Mouse (Mus musculus): ENCODE measurements around the gene Gm11060.

The Gm11060 gene

DNA sequence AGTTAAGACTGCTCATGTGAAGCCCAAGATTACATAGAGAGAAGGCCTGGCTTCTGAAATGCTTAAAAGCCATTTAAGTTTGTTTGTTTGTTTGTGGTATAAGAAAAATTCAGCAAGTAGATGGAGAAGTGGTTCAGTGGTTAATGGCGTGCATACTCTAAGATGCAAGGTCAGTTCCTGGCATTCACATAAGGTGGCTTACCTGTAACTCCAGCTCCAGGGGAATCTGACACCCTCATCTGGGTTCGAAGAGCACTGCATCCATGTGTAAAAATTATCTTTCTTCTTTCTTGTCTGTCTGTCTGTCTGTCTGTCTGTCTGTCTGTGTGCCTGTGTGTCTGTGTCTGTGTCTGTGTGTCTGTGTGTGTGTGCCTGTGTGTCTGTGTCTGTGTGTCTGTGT, at the start of gene Gm11060:
TSS of gene Gm11060 (plus strand) at position 301 of the 400 bp plus-strand sequence.
- DNase-seq (ENCODE audit: low spot score in 2 of 2), result no peak

DNA sequence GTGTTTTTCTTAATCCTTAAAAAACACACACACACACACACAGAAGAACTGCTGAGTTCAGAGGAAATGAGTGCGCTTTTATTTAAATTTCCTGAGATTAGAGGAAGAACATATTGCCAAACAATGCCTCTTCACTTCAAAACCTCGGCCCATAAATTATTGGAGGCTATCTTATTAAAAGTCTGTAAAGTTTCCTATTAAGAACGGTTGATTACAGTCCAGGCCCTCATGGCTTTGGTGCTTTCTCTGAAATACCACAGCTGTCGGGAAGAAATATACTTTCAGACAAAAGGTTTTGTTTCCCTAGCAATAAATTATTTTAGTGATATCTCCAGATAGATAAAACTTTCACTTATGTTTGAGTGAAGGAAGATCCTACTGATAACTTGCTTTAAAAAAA, 48.7 kb upstream of the Gm11060 start:
- no peak for DNase-seq (ENCODE audit: low spot score in 2 of 2)

DNA sequence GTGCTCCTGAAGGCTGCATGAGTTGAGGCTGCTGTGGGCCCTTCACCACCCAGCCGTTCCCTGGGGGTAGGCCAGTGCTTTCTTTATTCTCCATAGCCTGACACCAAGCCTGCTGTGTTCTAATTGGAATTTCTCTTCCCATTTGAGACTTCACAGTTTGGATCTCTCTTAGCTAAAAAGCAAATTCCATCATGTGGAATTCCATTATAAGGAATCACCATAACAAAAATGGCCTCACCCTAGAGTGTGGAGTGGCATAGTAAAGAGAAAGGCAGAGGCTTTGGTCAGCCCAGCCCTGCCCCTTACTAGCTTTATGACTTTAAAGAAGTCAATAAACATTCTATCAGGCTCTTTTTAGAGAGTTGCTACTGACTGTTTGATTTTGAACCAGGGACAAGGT, 43.5 kb upstream of the Gm11060 start:
- no peak for DNase-seq (ENCODE audit: low spot score in 2 of 2)

DNA sequence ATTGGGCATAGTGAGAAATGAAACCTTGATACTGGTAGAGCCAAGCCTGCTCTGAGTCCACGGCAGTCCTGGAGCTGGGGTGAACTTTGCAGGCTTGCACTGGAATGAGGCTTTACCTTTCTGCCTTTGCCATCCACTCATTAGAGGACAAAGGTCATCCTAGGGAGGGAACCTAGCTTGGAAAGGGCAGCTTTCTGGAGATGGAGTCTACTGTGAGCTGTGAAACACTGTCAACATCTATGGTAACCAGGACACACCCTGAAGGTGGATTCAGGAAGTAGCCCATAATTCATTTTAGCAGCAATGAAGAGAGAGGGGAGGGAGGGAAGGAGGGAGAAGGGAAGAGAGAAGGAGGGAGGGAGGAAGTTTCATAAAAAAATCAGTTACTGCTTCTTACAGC, 36.3 kb upstream of the Gm11060 start:
- no peak for DNase-seq (ENCODE audit: low spot score in 2 of 2)

DNA sequence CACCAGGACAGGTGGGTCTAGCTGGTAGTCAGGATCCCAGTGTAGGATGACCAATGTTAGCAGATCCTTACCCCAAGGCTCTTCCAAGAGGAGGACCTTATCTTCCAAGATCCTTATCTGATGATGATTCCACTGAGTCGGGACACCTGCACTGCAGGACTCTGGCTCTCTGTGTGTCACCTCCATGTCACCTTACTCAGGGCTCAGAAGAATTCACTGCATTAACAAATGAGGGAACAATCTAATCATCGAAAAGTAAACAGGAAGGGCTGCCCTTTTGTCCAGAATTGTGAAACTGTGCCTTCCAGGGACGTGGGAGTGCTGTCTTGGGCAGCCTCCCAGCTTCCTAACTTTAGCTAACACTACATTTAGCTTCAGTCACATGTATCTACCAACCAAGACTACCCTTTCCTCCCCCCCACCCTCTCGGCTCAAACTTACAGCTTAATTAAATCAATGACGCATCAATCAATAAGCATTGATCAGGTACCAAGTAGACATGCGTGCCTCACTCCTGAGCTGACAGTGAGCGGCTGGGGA, 33.2 kb upstream of the Gm11060 start:
- DNase-seq (ENCODE audit: low spot score in 2 of 2), result no peak

DNA sequence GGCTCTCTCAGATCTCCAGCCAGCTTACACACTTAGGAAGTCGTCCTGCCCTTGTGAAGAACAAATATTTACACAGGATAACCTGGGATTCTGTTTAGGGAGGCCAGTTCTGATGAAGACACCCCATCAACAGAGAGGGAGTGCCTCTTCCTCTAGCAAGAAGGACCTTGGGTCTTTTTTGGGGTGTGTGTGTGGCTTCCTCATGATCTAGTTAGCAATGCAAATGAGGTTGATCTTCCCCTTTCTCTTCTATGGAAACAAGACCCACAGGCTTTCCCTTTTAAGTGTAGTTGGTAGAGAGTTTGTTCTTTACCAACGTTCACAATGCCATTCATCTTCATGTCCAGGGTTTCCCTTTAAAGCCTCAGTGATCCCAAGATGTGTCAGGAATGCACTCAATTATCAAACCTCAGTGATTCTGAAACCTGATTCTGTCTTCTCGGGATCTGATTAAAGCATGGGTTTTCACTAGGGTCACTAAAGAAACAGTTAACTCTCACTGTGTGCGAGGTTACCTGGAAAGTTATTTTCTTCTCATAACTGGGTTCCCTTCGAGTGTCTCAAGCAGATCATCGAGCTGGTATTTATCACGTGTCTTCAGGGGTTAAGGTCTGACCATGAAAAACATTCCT, 29.0 kb upstream of the Gm11060 start:
- DNase-seq (ENCODE audit: low spot score in 2 of 2), result no peak

DNA sequence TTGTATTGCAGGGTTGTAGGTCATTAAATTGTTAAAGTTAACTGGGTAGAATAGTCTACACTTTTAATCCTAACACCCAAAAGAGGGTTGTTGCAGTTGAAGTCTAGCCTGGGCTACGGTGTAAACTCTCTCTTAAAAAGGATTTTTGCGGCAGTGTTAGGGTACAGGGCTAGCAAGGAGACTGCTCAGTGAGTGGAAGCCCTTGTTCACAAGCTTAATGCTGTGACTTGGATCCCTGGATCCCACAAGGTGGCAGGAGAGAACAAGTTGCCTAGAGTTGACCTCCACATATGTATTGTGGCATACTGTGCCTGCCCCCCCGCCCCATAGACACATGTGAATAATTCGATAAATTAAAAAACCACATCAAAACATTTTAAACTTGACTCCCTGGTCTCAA, 19.3 kb upstream of the Gm11060 start:
- DNase-seq (ENCODE audit: low spot score in 2 of 2), result no peak

DNA sequence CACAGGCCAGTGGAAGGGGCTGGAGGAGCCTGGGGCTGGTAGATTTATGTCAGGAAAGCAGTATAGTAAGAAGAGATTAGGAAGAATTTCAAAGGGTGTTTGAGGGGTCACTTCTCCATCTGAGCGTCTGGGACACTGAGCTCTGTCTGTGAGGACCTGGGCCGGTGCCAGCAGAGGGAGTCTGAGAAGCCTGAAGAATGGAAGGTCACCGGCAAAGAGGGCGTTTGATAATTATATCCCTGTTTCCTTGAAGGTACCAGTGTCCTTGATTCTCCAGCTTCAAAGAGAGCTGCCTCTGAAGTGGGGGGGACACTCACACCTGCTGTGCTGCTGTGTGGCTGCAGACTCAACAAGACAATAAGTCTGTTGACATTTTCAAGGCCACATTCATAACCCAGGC, 17.6 kb upstream of the Gm11060 start:
- no peak for DNase-seq (ENCODE audit: low spot score in 2 of 2)

DNA sequence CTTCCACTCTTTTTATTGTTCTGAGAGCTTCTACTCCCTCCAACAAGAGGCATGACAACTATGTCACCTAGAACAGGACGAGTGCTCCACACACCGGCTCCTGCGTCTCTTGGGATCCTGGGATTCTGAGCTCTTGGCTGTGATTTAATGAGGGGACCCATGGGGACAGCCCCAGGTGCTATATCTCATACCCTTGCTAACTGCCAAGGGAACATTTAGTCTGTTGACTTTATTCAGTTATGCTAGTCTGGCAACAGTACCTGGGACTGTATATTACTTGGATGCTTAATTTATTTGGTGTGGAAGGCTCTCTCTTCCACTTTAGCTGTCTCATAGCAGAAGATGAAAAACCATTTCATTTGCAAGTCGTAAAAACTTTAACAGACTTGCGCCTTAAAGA, 16.0 kb upstream of the Gm11060 start:
- no peak for DNase-seq (ENCODE audit: low spot score in 2 of 2)

DNA sequence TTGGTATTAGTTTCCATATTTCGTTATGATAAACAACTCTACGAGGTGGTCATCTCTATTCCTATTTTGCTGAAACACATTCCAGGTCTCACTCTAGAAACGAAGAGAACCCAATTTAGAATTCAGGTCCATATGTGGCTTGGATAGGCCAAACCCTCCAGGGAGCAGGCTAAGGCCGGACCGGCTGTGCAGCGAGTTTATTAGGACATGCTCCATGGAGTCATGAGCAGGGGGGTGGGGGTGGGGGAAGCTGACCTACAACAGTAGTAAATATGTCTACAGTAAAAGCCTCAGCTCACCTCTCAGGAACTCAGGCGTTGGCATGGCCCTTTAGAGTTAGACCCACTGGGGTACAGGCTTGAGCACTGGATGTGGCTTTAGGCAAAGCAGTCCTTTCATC, 14.7 kb upstream of the Gm11060 start:
- DNase-seq (ENCODE audit: low spot score in 2 of 2), result no peak

DNA sequence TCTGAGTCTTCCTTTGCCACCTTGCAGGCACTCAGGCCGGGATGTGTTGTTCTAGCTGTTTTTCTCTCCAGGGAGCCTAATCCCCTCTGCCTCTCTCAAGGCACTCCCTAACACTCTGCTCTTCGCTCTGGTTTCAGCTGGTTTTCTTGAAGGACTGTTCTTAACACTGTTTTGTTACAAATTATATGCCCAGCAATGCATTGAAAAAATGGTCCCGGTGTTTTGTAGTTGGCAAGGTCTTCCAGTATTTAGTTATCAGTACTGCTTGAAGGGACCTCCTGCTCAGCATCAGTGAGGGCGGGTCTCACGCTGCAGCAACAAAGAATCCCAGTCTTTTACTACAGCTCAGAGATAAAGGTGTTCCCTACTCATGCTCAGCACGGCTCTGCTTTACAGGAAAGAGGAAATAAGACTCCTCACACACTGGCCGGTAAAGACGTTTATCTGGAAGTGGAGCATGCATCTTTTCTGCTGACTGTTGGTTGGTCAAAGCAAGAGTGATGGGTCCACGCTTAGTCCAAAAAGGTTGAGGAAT, 9.5 kb upstream of the Gm11060 start:
- no peak for DNase-seq (ENCODE audit: low spot score in 2 of 2)

DNA sequence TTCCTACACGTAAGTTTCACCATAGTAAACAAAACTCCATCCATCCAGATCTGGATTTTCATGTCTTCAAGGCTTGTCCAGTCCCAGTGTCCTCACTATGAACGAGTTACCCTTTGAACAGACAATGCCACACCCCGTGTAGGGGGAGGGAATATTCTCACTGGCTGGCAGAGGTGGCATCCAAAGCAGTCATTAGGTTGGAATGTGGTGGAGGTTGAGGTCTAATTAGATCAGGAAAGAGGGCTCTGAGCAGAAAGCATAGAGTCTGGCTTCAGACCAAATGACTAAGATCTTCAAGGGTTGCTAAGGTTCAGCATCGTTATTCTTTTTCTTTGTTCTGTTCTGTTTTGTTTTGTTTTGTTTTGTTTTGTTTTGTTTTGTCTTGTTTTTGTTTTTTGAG, 7.8 kb upstream of the Gm11060 start:
- no peak for DNase-seq (ENCODE audit: low spot score in 2 of 2)

DNA sequence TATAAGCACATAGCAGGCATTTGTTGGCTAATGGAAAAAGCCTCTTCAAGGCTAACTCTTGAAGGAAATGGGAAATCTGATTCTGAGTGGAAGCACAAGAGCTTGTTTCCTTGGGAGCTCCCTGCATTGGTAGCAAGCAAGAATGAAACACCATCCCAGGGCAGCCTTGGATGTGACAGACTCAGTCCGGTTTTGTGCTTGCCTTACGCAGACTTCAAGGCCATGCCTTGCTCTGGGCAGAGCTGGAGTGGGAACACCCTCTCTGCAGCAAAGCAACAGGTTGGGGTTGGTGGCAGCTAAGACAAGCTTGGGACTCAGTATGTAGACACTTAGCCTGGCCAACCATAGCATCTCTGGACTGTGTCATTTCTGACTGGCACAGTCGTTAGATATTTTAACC, 5.7 kb upstream of the Gm11060 start:
- no peak for DNase-seq (ENCODE audit: low spot score in 2 of 2)

DNA sequence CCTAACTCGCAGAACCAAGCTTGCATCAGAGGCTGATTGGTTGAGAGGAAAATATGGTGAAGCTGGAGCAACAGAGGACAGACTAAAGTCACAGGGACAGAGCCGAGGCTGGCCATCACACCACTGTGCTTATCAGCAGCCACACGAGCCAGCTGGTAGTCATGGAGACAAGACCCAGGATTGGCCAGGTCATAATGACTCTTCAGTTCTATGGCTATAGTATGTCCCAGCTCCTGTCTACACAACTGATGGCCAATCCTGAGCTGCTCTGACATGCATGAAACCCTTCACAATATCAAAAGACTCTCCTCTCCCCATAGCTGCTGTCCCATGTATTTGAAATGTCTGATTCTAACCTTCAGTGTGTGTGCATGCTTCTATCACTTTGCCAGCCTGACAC, 3.8 kb upstream of the Gm11060 start:
- DNase-seq (ENCODE audit: low spot score in 2 of 2), result no peak

DNA sequence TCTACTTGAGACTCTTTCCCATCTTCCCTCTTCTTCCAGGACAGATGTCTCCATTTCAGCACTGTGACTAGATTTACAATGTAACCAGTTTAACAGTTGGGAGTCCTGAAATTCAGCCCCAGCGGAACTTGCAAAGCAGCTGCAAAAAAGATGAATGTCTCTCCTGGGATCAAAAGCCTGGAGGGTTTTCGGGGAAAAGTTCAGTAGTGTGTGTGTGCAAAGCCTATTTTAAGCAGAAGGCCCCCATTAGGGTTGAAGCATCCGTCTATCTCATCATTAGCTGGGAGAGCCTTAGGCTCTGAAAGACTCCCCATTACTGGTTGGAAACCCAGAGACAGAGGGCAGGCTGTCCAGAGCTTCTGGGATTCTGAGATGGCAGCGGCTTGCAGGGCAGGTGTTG, 2.7 kb upstream of the Gm11060 start:
- no peak for DNase-seq (ENCODE audit: low spot score in 2 of 2)

DNA sequence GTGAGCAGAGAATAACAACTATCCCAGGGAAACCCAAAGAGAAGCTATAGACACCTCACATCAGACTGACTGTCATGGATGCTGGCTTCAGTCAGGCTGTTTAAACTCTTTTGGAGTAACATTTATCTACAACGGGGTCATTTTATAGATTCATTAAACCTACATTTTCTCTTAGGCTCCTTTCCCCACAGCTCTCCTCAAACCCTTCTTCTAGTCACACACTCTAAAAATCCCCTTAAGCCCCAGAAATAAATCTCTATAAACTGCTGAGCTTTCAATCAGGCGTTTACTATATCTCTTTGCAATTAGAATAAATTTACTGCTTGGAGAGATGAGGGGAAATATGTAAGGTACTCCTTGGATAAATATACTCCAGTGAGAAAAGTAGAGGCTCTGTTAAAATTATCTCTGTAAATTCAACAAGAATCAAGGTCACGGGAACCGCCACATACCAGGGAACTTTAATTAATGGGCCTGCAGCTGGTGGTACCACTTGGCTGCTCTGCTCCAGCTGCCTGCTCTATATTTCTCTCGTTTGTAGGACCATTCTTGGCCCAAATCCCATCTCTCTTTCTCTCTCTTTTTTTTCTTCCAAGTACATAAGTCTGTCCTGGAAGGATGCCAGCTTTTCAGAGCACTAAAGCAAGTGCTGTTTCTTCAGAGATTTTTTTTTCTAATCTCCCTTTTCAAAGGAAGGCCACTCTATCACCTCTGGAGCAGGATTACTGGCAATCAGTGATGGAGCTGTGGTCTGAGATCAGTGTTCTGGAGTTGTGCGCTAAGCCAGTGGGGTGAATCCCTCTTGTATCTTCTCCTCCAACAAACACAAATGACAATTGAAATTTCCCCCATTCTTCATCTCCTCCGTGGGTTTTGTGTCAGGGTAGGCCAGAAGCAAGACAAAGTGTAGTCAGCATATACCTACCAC, 2.0 kb upstream of the Gm11060 start:
- no peak for DNase-seq (ENCODE audit: low spot score in 2 of 2)

DNA sequence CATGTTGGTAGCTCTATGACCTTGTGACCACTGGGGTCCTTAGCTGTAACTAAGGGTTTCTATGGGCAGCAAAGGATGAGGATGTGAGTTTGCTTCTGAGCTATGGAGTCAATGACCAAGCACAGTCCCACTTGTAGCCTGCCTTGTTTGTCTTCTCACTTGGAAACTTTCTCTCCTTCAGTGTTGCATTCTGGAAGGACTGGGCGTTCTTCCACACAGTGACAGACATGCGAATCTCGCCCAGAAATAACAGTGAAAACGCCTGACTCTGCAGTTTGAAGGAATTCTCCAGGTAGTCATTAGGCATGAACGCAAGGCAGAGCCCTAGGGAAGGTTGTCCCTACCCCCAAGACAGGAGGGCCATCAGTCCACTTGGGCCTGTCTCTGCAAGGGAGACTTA, 827 bp upstream of the Gm11060 start:
- no peak for DNase-seq (ENCODE audit: low spot score in 2 of 2)

DNA sequence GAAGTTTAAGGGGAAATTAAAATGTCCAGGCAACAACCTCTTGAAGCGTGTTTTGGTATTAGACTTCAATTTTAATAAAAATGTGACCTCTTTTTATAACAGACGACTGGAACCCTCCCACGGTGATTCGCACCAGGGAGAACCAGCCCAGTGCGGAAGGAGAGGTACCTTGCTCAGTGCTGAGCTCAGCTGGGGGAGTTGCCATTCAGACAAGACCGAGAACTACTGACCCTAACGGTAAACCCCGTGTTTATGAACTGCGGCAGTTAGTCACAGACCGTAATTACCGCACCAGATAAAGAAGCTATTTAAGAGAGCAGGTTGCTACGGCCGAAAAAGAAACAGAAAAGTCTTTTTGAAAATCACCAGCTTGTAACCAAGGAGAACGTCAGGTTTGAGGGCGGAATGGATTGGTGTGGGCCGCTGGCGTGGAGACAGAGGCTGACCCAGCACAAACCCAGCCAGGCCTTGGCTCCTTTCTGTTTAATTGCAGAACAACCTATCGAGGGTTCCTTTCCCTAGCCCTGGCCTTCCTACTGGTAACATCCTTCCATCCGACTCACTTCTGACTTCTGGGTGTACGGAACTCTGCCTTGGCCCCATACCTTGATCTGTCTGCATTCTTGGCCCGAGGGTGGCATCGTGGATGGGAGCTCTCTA, 5.6 kb downstream of the Gm11060 start:
- no peak for DNase-seq (ENCODE audit: low spot score in 2 of 2)

DNA sequence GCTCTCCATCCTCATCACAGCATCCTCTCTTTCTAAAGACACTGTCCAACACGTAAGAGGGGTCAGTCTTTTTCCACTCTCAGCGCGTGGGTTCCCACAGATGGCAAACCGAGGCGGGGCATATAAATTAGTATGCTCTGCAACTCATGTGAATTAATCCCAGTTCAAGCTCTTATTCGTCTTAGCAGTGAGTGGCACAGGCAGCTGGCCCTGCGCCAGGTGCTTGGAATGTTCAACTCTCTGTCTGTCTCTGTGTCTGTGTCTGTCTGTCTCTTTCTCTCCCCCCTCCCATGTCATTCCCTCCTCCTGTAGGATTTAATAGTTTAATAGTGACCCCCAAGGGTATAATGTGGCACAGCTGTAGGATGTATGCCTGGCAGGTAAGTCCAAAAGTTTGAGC, 7.6 kb downstream of the Gm11060 start:
- no peak for DNase-seq (ENCODE audit: low spot score in 2 of 2)

DNA sequence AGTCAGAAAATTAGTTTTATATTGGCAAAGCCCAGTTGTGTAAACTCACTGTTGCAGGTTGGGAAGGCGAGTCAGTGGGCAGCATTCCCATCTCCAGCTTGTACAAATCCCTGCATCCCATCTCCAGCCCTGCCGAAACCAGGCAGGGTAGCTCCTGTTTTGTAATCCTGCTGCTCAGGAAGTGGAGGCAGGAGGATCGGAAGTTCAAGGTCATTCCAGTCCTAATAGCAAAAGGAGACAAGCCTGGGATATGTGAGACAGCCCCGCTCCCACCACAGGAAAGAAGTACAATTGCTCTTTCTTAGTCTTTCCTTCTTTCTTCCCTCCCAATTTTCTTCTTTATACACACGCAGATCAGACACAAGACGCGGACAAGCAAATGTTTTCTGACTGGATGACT, 8.7 kb downstream of the Gm11060 start:
- no peak for DNase-seq (ENCODE audit: low spot score in 2 of 2)

DNA sequence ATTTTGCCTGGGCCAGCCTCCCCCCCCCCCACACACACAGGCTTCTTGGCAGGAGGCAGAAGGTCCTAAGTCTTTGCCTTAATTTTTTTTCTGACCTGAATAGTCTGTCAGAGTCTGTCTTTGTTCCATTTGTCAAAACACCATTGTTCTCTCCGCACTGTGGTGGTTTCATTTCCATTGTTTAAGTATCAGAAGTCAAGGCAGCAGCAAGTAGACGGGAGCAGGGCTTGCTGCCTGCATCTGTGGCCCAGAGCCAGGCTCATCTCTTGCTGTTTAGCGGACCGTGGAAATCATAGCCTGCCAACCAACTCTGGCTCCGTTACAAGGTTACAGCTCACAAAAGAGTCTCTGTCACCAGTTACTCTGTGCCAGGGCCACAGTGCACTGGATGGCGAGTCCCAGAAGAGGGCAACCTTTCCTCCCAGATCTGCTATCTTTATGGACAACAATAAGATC, 16.9 kb downstream of the Gm11060 start:
- DNase-seq (ENCODE audit: low spot score in 2 of 2), result no peak

DNA sequence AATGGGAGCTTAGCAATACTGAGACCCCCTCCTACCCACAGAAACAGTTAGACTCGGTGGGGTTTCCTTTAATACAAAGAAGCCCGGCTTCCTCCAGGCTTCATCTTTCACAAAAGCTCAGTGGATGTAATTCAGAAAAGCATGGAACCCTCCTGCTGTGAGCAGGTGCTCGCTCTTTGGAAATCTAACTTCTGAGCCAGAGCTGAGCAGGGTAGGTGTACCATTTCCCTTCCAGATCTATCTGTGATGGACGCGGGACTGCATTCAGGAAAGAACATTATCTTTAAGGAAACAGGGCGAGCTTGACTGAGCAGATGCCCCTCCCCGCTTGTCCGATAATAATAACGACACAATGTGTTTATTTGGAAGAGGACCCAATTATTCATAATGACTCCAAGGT, 22.3 kb downstream of the Gm11060 start:
- no peak for DNase-seq (ENCODE audit: low spot score in 2 of 2)

All from thymus, postnatal 10 days (tissue).